Mouse (Mus musculus): ENCODE results near the gene Fam107b. TPM values are rescaled to one million over a fixed set of nuclear protein-coding genes. Genes with fewer than 3 reads are reported as not detected.
A peak's percentile ranks its signal among the peaks of the same experiment; 100 is the strongest.

Fam107b gene
- polyA plus RNA-seq, 1 experiment from 2014 or later = 35.4 TPM

DNA sequence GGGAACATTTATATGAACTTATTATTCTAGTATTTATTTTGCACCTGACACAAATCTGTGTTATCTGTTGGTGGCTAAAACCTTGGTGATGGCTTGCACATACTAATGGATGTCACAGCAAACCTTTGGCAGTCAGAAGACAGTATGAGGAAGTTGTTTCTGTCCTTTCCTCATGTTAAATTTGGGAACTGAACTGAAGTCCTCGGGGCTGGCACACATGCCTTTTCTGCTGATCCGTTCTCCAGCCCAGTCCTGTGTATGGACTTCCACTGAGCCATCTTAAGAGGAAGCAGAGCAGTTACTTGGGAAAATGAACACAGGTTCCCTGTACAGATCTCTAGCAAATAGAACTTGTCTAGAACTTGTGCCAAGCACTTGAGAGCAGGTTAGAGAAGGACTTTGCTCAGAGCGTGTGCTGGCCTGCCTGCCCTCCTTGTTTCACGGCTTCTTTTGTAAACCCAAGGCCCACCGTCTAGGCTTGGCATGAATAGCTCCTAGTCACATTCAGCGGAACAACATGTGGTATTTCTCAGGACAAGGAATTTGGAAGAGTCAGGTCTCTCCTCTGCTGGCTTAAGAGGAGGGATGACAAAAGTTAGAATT lies 190.0 kb downstream of the Fam107b start:
- Histone ChIP-seq H3K4me2 (no peak overlapping the region), H3K27me3 (no peaks in the 10 kb centered on the region), H3K27ac (no peak overlapping the region), H3K9ac (replicated peaks) (no peak overlapping the region), H3K36me3 (no peaks in the 10 kb centered on the region), H3K4me1 (replicated peaks) (peaks cover 11% of the 10 kb centered on the region; the same call in 1 of the 2 replicates), H3K9me3 (no peaks in the 10 kb centered on the region), H3K4me3 (replicated peaks) (no peak overlapping the region)
- ATAC-seq (ENCODE audit: insufficient number of reproducible peaks, insufficient read depth, low FRiP score, low TSS enrichment, low read depth) = no peak
- 85% methylated on average over 6 of the region's 6 CpGs for WGBS

DNA sequence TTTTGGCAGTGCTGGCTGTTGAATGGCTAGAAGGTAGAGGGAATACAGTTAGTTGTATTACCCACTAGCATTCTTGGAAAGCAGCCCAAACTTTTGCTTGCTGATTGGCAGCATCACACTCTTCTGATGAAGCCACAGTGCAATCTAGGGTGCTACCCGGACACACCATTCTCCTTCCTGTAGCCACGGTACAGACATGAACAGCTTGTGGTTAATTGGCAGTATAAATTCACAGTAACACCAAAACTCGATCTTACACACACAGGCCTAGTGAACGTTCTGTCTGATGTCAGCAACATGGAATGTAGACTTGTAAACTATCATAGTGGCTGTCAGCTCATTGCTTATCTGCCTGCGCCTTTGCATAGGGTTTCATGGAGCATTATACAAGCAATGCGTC lies 193.8 kb downstream of the Fam107b start:
- ATAC-seq (ENCODE audit: insufficient number of reproducible peaks, insufficient read depth, low FRiP score, low TSS enrichment, low read depth) = no peak
- H3K4me1 ChIP-seq (replicated peaks) = peaks cover 17% of the 10 kb centered on the region

DNA sequence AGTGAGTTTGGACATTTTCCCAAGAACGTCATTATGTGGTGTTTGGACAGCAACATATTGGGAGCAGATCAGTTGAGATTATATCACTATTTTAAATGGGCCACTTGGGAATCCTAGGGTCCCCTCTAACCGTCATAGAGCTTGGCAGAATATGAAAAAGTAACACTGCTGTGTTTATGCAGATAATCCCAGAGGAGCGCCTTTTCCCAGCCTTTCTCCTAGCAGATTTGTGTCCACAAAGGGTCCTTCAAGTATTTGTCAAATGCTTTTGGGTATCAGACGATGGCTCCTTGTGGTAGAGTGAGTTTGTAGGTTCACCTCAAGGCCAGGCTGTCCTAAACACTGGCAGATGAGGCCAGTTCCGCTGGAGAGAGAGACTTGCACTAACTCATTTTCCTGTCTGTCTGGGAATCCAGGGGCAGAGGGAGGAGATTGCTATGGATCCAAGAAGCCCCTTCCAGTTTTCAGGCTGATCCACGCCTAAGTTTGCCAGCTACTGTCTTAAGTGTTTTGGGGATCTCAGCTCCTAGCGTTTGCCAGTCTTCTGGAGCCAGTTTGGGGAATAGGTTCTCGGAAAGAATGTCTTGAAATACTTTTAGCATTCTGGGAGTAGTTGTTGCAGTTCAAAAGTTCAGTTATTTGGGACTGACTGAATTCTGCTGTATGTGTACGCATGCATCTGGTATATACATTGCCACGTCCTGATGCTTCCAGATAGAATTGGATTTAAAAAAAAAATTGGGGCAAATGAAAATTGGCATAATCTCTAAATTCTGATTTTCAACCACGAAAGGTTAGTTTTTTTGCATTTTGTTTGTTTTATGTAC lies 195.9 kb downstream of the Fam107b start:
- no peak overlapping the region for H3K9ac ChIP-seq (replicated peaks)
- no peaks in the 10 kb centered on the region for H3K36me3 ChIP-seq
- no peaks in the 10 kb centered on the region for H3K27me3 ChIP-seq
- no peak overlapping the region for H3K4me3 ChIP-seq (replicated peaks)
- no peak overlapping the region for H3K4me2 ChIP-seq
- 64% methylated on average over 11 of the region's 11 CpGs for WGBS
- ATAC-seq (ENCODE audit: insufficient number of reproducible peaks, insufficient read depth, low FRiP score, low TSS enrichment, low read depth) = no peak
- no peaks in the 10 kb centered on the region for H3K9me3 ChIP-seq
- H3K4me1 ChIP-seq (replicated peaks) = peaks cover 17% of the 10 kb centered on the region
- 0 out of 2 replicates have a peak overlapping the region, but pooled peaks have one; percentile 13 for H3K27ac ChIP-seq

More for the DNA sequence above, 193.8 kb downstream of the Fam107b start:
- no peaks in the 10 kb centered on the region for H3K9me3 ChIP-seq
- 63% methylated on average over 6 of the region's 6 CpGs for WGBS
- no peak overlapping the region for H3K4me3 ChIP-seq (replicated peaks)
- H3K36me3 ChIP-seq = no peaks in the 10 kb centered on the region
- no peak overlapping the region for H3K9ac ChIP-seq (replicated peaks)
- no peaks in the 10 kb centered on the region for H3K27me3 ChIP-seq
- no peak overlapping the region for H3K4me2 ChIP-seq
- H3K27ac ChIP-seq = no peak overlapping the region; the same call in 1 of the 2 replicates

DNA sequence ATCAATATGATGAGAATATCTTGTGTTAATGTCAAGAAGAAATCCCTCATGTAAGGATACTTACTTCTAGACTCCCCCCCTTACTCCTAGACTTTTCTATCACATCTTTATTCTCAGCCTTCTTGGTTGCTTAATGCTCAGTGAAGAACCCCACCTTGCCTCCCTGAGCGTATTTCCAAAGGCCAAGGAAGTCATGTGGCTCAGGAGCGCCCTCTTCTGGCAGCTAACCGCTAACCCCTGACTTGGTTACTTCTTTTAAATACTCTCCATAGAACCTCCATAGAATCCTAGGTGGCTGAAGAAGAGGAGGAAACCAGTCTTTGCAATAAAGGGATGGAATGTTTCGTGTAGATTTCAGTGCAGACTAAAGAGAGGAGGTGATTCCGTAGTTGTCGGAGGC lies 199.0 kb downstream of the Fam107b start:
- no peak; the same call in 1 of the 2 replicates for ATAC-seq (ENCODE audit: insufficient number of reproducible peaks, insufficient read depth, low FRiP score, low TSS enrichment, low read depth)
- no peaks in the 10 kb centered on the region for H3K9me3 ChIP-seq
- 29% methylated on average over 6 of the region's 6 CpGs for WGBS

DNA sequence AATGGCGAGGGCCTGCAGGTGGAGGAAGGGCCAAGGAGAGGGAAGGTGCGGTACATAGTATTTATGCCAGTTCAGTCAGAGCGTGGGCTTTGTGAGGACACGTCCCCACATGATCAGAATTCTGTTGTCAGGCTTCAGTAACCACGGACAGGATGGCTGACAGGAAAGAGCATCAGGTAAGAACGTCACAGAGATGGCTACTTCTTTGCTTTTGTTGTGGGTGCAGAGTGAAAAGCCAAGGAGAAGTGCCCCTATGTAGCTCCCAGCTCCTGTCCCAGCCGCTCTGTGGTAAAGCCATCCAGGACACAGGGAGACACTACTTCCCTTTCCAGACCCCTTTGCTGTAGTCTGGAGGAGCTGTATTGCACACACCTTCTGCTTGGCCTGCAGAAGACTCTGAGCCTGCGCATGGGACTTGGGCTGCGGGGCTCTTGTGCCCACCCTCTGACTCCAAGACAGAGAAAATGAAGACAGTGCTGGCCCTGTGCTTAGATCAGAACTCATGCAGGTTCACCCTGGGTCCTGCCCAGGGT lies 199.6 kb downstream of the Fam107b start:
- H3K4me2 ChIP-seq = no peak overlapping the region
- 82% methylated on average over 9 of the region's 9 CpGs for WGBS
- no peak overlapping the region for H3K9ac ChIP-seq (replicated peaks)
- no peaks in the 10 kb centered on the region for H3K9me3 ChIP-seq
- H3K27me3 ChIP-seq = no peaks in the 10 kb centered on the region
- no peak; the same call in 1 of the 2 replicates for ATAC-seq (ENCODE audit: insufficient number of reproducible peaks, insufficient read depth, low FRiP score, low TSS enrichment, low read depth)
- no peak overlapping the region for H3K27ac ChIP-seq
- H3K4me3 ChIP-seq (replicated peaks) = no peak overlapping the region
- H3K36me3 ChIP-seq = peaks cover 14% of the 10 kb centered on the region; the same call in 1 of the 2 replicates
- H3K4me1 ChIP-seq (replicated peaks) = peaks cover 8% of the 10 kb centered on the region

More for the DNA sequence above, 199.0 kb downstream of the Fam107b start:
- Histone ChIP-seq H3K9ac (replicated peaks) (no peak overlapping the region), H3K27ac (no peak overlapping the region), H3K4me3 (replicated peaks) (no peak overlapping the region), H3K27me3 (no peaks in the 10 kb centered on the region), H3K36me3 (peaks cover 12% of the 10 kb centered on the region; the same call in 1 of the 2 replicates), H3K4me1 (replicated peaks) (peaks cover 10% of the 10 kb centered on the region), H3K4me2 (no peak overlapping the region)

DNA sequence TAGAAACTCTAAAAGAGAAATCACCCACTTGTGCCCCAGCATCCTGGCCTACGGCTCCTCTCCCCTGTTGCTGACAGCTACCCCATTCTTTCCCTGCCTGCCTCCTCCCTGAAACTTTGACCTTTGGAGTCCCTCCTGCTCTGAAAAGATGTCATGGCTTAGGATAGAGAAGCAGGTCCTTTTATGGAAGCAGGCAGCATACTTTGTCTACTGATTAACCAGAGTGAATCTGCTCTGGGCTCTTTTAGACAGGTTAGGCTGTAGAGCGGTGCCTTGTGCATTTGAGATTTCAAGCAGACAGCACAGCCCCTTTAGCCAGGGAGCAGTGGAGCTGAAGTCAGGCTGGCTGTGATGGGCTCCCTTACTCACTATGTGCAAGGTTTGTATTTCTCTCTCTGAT lies 200.1 kb downstream of the Fam107b start:
- 91% methylated on average over 2 of the region's 2 CpGs for WGBS
- no peaks in the 10 kb centered on the region for H3K9me3 ChIP-seq
- H3K4me3 ChIP-seq (replicated peaks) = no peak overlapping the region
- H3K27me3 ChIP-seq = no peaks in the 10 kb centered on the region
- H3K4me1 ChIP-seq (replicated peaks) = peaks cover 8% of the 10 kb centered on the region
- peaks cover 16% of the 10 kb centered on the region; the same call in 1 of the 2 replicates for H3K36me3 ChIP-seq
- ATAC-seq (ENCODE audit: insufficient number of reproducible peaks, insufficient read depth, low FRiP score, low TSS enrichment, low read depth) = no peak
- H3K4me2 ChIP-seq = no peak overlapping the region
- no peak overlapping the region for H3K9ac ChIP-seq (replicated peaks)
- H3K27ac ChIP-seq = no peak overlapping the region

DNA sequence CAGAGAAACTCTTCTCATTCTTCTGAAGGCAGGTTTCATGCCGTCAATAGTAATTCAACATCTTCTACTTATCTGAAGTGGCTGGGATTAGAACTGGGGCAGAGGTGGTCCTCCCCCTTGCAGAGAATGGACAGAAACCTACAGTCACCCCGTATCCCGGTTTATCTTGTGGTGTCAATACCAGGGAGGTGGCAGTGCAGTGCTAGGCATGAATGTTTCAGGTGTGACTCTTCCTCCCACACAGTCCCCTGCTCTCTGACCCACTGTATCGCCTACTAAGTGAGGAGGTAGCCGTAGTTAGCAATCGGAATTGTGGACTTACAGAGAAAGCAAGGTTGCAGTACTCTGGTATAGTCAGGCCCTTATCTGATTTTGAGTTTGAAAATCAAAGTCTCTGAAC lies 201.2 kb downstream of the Fam107b start:
- Histone ChIP-seq H3K27me3 (no peaks in the 10 kb centered on the region), H3K9me3 (no peaks in the 10 kb centered on the region), H3K27ac (no peak overlapping the region), H3K4me1 (replicated peaks) (0 out of 2 replicates have a peak, but pooled peaks cover 2% of the 10 kb centered on the region), H3K4me3 (replicated peaks) (no peak overlapping the region), H3K9ac (replicated peaks) (no peak overlapping the region), H3K4me2 (no peak overlapping the region), H3K36me3 (peaks cover 16% of the 10 kb centered on the region; the same call in 1 of the 2 replicates)
- no peak for ATAC-seq (ENCODE audit: insufficient number of reproducible peaks, insufficient read depth, low FRiP score, low TSS enrichment, low read depth)
- 94% methylated on average over 6 of the region's 6 CpGs for WGBS

DNA sequence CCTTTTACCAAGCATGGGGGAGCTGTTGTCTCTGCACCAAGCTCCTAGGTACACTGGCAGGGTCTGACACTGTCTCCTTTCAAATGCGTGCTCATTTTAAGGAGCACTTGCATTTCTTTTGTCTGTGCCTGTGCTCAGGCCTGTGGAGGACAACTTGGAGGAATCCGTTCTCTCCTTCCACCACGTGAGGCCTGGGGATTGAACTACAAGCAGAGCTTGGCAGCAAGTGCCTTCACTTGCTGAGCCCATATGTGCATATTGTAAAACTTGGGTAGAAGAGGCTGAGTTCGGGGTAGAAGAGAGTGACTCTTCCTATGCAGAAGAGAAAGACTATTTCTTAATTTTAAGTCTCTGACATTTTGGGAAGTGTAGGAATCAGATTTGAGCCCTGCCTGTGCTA lies 202.8 kb downstream of the Fam107b start:
- H3K27me3 ChIP-seq = no peaks in the 10 kb centered on the region
- H3K36me3 ChIP-seq = peaks cover 17% of the 10 kb centered on the region; the same call in 1 of the 2 replicates
- H3K27ac ChIP-seq = no peak overlapping the region
- 0 out of 2 replicates have a peak, but pooled peaks cover 2% of the 10 kb centered on the region for H3K4me1 ChIP-seq (replicated peaks)
- no peak overlapping the region for H3K4me2 ChIP-seq
- 77% methylated on average over 4 of the region's 4 CpGs for WGBS
- H3K9me3 ChIP-seq = no peaks in the 10 kb centered on the region
- no peak overlapping the region for H3K9ac ChIP-seq (replicated peaks)
- no peak for ATAC-seq (ENCODE audit: insufficient number of reproducible peaks, insufficient read depth, low FRiP score, low TSS enrichment, low read depth)
- no peak overlapping the region for H3K4me3 ChIP-seq (replicated peaks)

DNA sequence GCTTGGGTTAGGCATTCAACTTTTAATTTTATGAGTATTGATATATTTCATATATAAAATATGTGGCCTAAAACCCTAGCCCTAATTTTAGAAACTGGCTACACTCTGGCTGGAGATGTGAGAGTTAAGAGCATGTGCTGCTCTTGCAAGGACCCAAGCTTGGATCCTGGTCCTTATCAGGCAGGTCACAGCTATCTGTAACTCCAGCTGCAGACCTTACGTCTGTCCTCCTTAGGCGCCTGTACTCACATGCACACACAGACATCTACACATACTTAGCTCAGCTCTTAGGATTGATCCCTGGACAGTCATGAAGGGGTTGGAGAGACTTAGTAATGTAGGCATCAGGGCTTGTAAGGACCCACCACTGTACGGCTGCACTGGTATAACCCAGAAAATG lies 205.3 kb downstream of the Fam107b start:
- WGBS = 94% methylated on average over 3 of the region's 3 CpGs
- H3K27ac ChIP-seq = no peak overlapping the region
- no peak for ATAC-seq (ENCODE audit: insufficient number of reproducible peaks, insufficient read depth, low FRiP score, low TSS enrichment, low read depth)
- H3K36me3 ChIP-seq = peaks cover 39% of the 10 kb centered on the region; the same call in 1 of the 2 replicates
- H3K9me3 ChIP-seq = no peaks in the 10 kb centered on the region
- H3K4me2 ChIP-seq = no peak overlapping the region
- no peak overlapping the region for H3K4me3 ChIP-seq (replicated peaks)
- no peak overlapping the region for H3K9ac ChIP-seq (replicated peaks)
- no peaks in the 10 kb centered on the region for H3K27me3 ChIP-seq
- no peaks in the 10 kb centered on the region for H3K4me1 ChIP-seq (replicated peaks)

DNA sequence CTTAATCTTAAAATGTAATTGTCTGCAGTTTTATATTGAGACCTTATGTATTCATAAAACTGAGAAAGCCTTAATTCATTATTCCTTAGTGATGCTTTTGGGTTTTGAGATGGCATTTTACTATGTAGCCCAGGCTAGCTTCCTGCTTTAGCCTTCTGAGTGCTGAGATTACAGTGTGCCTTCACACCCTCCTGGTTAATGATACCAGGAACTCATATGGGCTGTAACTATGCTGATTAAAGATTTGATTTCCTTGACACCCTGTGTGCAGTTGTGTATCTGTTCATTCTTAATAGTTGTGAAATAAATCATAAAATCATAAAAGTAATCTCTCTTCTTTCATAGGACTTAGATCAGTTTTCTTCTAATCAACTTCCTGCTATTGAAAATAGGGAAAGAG lies 205.8 kb downstream of the Fam107b start:
- Histone ChIP-seq H3K4me1 (replicated peaks) (no peaks in the 10 kb centered on the region), H3K36me3 (peaks cover 44% of the 10 kb centered on the region; the same call in 1 of the 2 replicates), H3K4me2 (no peak overlapping the region)

DNA sequence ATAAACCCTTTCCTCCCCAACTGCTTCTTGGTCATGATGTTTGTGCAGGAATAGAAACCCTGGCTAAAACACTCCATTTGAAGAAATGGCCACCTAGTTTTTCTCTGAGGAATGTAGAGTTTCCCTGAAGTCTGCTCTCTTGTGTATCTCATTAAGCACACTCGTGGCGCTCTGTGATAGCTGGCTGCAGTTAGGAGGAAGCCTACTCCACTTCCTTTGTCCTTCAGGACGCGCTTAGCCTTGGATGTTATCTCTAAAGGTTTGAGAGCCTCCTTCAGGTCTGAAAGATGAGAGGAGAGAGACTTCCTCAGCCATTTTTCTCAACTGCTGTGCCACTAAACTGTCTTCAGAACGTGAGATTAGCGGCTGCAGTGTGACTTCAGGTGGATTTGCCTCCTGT lies 207.4 kb downstream of the Fam107b start:
- no peak overlapping the region for H3K4me3 ChIP-seq (replicated peaks)
- H3K27me3 ChIP-seq = no peaks in the 10 kb centered on the region
- H3K9ac ChIP-seq (replicated peaks) = no peak overlapping the region
- no peak for ATAC-seq (ENCODE audit: insufficient number of reproducible peaks, insufficient read depth, low FRiP score, low TSS enrichment, low read depth)
- H3K27ac ChIP-seq = no peak overlapping the region
- 91% methylated on average over 6 of the region's 6 CpGs for WGBS
- peaks cover 50% of the 10 kb centered on the region; the same call in 1 of the 2 replicates for H3K36me3 ChIP-seq
- H3K4me1 ChIP-seq (replicated peaks) = no peaks in the 10 kb centered on the region
- no peak overlapping the region for H3K4me2 ChIP-seq
- no peaks in the 10 kb centered on the region for H3K9me3 ChIP-seq

More for the DNA sequence above, 205.8 kb downstream of the Fam107b start:
- ATAC-seq (ENCODE audit: insufficient number of reproducible peaks, insufficient read depth, low FRiP score, low TSS enrichment, low read depth) = no peak
- Histone ChIP-seq H3K27ac (no peak overlapping the region), H3K27me3 (no peaks in the 10 kb centered on the region), H3K9me3 (no peaks in the 10 kb centered on the region), H3K9ac (replicated peaks) (no peak overlapping the region), H3K4me3 (replicated peaks) (no peak overlapping the region)
